Mouse (Mus musculus) stomach, embryonic 14.5 days (tissue): ENCODE results near the gene Olfr974. TPM values are rescaled to one million over a fixed set of nuclear protein-coding genes. Genes with fewer than 3 reads are reported as not detected.
"Not testable (repeated sequence)": the region's sequence is repeated elsewhere in the genome, so short reads cannot be mapped to it uniquely, and the experiment has no call there.

Experiments used
- ATAC-seq: fragments of 200-750 bp; cut with Nextera tagmentation; 2 replicates; pipeline ENCODE4 v1.8.0; 2017; ENCODE audit warnings: low read depth, moderate TSS enrichment; ENCODE audit not compliant: insufficient number of reproducible peaks, insufficient read depth, low FRiP score
- H3K27ac ChIP-seq: fragments of 300-500 bp; sonication (generic); 2 replicates; pipeline ENCODE4 v1.5.1; 2014; ENCODE audit warnings: mild to moderate bottlenecking, low read length, moderate library complexity, mixed read lengths
- H3K27me3 ChIP-seq: fragments of 300-500 bp; sonication (generic); 2 replicates; pipeline ENCODE4 v1.6.1; 2014; ENCODE audit warnings: low read length, control low read depth, mixed read lengths; ENCODE audit not compliant: control insufficient read depth, insufficient read depth
- H3K36me3 ChIP-seq: fragments of 300-500 bp; sonication (generic); 2 replicates; pipeline ENCODE4 v1.6.1; 2014; ENCODE audit warnings: mild to moderate bottlenecking, control low read depth, low read length, moderate library complexity, mixed read lengths; ENCODE audit not compliant: control insufficient read depth, insufficient read depth
- H3K4me1 ChIP-seq: fragments of 300-500 bp; sonication (generic); 2 replicates; pipeline ENCODE4 v1.6.1; 2014; ENCODE audit warnings: low read length, control low read depth, mixed read lengths; ENCODE audit not compliant: control insufficient read depth, insufficient read depth
- H3K4me2 ChIP-seq: fragments of 300-500 bp; sonication (generic); replicated peaks from 2 replicates; pipeline ENCODE4 v1.6.1; 2014; ENCODE audit warnings: low read depth, low read length, control low read depth
- H3K4me3 ChIP-seq: fragments of 300-500 bp; sonication (generic); 2 replicates; pipeline ENCODE4 v1.5.1; 2014; ENCODE audit warnings: low read depth, low read length, control low read depth
- H3K9ac ChIP-seq: fragments of 300-500 bp; sonication (generic); replicated peaks from 2 replicates; pipeline ENCODE4 v1.6.1; 2014; ENCODE audit warnings: low read depth, mild to moderate bottlenecking, control low read depth, low read length, moderate library complexity, mixed read lengths
- H3K9me3 ChIP-seq: fragments of 300-500 bp; sonication (generic); 2 replicates; pipeline ENCODE4 v1.6.1; 2016; ENCODE audit warnings: low read depth, low read length, control low read depth; ENCODE audit not compliant: control insufficient read depth
- WGBS: fragments of 180-500 bp; shearing (Covaris S2); extraction: QIAGEN DNeasy Blood & Tissue Kit; methylation state at CpG from one replicate; pipeline ENCODE4 v1.1.7; 2014; 5-methylcytosine and 5-hydroxymethylcytosine counted together
- polyA plus RNA-seq: library from polyadenylated mRNA; unstranded; fragments of >200 nt; fragmentation: Nextera tagmentation; extraction: Ambion mirVana; gene quantifications from 2 replicates; pipeline ENCODE4 v1.2.1, GENCODE M21; 2014

Olfr974 gene
- not detected in 2 replicates for polyA plus RNA-seq

DNA sequence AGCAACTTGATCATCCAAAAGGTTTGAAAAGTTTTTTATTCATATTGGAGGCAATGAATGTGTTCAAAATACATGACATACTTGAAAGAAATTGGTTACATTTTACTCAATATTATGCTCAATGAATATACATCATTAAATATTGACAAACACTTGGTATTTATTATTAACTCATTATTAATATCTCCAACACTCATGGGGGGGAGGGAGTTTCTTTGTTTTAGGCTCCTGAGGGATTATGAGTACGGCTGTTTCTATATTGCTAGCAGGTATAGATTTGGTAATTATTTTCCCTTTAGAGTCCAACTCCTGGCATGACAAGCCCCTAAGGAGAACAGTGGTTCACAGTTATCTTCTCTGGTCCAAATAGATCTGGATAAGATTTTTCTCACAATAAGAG, at the start of gene Olfr974:
Gene Olfr974, plus strand, starts transcription at position 301 of the 400 bp plus-strand sequence.
- H3K27me3 ChIP-seq, result no peaks in the 10 kb centered on the region
- H3K9me3 ChIP-seq, result no peaks in the 10 kb centered on the region
- H3K9ac ChIP-seq, result no peak within 1 kb of the TSS
- no peaks in the 10 kb centered on the region for H3K36me3 ChIP-seq
- no peak within 1 kb of the TSS for H3K4me2 ChIP-seq
- no peak for ATAC-seq
- H3K4me1 ChIP-seq, result no peaks in the 10 kb centered on the region
- 86% methylated on average over 1 of the region's 1 CpGs for WGBS
- H3K4me3 ChIP-seq, result no peak within 1 kb of the TSS
- H3K27ac ChIP-seq, result no peak within 1 kb of the TSS

DNA sequence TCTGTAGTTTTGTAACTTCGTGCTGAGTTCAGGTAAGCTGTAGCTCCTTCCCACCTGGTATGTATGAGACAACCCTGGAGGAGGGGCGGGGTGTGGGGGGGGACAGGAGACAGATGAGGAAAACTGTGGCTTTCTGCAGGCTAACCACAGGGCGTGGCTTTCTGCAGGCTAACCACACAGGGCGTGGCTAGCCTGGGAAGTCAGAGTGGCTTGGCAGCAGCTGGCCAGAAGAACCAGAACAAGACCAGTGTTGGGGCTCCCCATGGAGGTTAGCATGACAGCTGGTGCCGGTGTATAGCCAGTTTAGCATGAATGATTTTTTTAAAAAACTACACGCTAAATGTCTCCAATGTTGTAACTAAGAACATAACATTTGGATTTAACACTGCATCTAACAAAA, 32.2 kb upstream of the Olfr974 start:
- Histone ChIP-seq H3K9ac (no peak overlapping the region), H3K36me3 (no peaks in the 10 kb centered on the region), H3K27me3 (no peaks in the 10 kb centered on the region), H3K4me3 (no peak overlapping the region), H3K4me1 (no peaks in the 10 kb centered on the region), H3K9me3 (no peaks in the 10 kb centered on the region), H3K4me2 (no peak overlapping the region), H3K27ac (no peak overlapping the region)
- 74% methylated on average over 6 of the region's 6 CpGs for WGBS
- ATAC-seq, result peak; percentile 18; the same call in 1 of the 2 replicates

DNA sequence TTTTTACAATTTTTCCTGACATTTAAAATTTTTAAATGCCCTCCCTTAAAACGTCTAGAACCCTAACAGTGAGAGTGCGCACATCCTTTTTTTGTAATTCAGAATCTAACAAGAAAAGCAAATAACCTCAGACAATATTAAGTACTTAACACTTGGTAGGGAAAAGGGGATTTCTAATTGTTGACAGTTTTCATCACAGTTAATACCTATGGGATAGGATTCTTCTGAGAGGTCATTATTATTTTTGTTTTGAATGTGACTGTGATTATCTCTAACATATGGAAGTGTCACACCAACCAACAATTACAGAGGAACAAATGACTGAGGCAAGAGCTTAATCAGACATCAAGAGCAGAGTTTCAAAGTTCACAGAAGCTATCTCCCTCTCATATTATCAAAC, 30.3 kb upstream of the Olfr974 start, which contains the start of gene Olfr229:
Gene Olfr229, plus strand, starts transcription at position 301 of the 400 bp plus-strand sequence.
- Histone ChIP-seq H3K27me3 (no peaks in the 10 kb centered on the region), H3K4me1 (no peaks in the 10 kb centered on the region), H3K9me3 (no peaks in the 10 kb centered on the region), H3K4me3 (no peak within 1 kb of the TSS), H3K27ac (no peak within 1 kb of the TSS), H3K4me2 (no peak within 1 kb of the TSS), H3K9ac (no peak within 1 kb of the TSS), H3K36me3 (no peaks in the 10 kb centered on the region)
- no peak for ATAC-seq
- 66% methylated on average over 2 of the region's 2 CpGs for WGBS

DNA sequence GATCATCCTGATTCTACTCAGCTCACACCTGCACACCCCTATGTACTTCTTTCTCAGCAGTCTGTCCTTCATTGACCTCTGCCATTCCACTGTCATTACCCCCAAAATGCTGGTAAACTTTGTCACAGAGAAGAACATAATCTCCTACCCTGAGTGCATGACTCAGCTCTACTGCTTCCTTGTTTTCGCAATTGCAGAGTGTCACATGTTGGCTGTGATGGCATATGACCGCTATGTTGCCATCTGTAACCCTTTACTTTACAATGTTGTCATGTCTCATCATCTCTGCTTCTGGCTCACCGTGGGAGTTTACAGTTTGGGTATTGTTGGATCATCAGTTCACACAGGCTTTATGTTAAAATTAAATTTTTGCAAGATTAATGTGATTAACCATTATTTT, 27.4 kb upstream of the Olfr974 start:
- no peak overlapping the region for H3K4me3 ChIP-seq
- H3K9me3 ChIP-seq, result no peaks in the 10 kb centered on the region
- H3K27ac ChIP-seq, result no peak overlapping the region
- no peak for ATAC-seq
- 78% methylated on average over 3 of the region's 3 CpGs for WGBS
- H3K36me3 ChIP-seq, result no peaks in the 10 kb centered on the region
- no peak overlapping the region for H3K9ac ChIP-seq
- no peak overlapping the region for H3K4me2 ChIP-seq
- H3K4me1 ChIP-seq, result no peaks in the 10 kb centered on the region
- no peaks in the 10 kb centered on the region for H3K27me3 ChIP-seq

DNA sequence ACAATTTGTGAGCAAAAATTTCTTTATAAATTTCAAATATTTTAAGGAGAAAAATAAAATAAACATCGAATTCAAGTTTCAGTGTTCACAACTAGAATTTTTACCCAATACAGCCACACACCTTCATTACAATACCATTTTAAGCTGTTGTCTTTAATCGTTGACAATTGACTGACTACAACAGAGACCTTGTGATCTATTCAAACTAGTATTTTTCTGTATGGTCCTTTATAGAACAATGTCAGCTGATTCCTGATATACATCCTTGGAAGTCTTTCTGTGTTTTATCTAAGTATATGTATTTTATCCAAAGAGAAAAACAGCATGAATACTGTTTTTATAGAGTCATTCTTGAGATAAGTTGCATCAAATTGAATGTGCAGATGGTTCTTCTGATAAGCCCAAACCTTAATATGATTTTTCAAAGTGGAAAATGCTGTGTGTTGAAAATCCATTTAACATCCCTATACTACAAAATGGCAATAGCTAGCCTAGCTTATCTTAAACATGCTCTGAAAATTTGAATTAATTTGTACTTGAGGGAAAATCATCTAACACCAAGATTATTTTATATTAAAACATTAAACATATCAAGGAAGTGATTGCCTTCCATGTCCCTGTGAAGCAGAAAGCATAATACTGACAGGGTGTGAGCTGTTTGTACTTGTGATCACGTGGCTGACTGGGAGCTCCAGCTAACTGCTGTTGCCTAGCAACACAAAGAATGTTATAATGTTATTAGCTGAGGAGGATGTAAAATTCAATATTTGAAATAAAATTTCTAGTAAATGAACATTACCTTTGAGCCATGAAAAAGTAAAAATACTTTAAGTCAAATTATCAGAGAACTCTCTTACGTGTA, 9.1 kb upstream of the Olfr974 start:
- WGBS, result no CpG with 5 or more reads among the region's 4 CpGs
- not testable (repeated sequence) for H3K4me2 ChIP-seq, H3K9ac ChIP-seq, H3K27me3 ChIP-seq, H3K36me3 ChIP-seq, H3K9me3 ChIP-seq, H3K4me3 ChIP-seq, H3K27ac ChIP-seq, ATAC-seq, H3K4me1 ChIP-seq

DNA sequence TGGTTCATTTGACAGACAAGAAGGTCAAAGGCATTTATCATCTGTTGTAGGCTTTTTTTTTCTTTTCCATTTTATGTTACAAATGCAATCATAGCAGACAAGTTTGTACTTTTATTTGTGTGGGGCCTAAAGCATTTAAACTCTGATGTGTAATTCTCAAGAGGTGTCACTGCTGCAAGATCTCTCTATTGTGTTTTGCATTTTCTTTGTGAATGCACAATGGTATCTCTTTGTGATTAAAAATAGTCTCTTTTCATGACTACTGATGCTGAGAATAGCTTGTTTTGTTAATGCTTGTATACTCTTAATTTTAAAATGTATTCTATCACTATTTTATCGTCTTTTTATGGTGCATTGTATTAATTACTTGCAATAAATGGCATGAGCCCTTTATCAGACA, 8.5 kb upstream of the Olfr974 start:
- not testable (repeated sequence) for H3K4me3 ChIP-seq, H3K9ac ChIP-seq, H3K4me1 ChIP-seq, H3K27ac ChIP-seq, H3K27me3 ChIP-seq, H3K36me3 ChIP-seq, ATAC-seq, H3K9me3 ChIP-seq, H3K4me2 ChIP-seq
- WGBS, result 75% methylated on average over 1 of the region's 1 CpGs

DNA sequence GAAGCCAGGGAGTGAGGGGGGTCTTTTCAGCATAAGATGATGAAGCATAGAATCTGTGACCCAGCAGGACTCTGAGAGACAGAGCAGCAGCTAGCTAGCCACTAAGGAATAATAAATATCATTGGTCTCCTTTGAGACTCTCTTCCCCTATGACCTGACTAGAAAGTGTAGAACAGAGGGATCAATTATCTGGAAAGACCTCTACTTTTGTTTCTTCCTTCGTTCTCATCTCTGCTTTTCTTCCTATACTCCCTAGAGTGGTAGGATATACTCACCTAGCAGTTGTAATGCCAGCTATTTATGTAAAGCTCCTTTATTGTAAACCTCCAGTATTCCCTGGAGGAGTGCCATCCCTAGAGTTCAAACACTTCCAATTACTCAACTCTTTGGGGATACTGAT, 14.6 kb downstream of the Olfr974 start, which contains the start of gene Olfr975:
Gene Olfr975, minus strand, starts transcription at position 101 of the 400 bp plus-strand sequence.
- ATAC-seq, result no peak
- no peaks in the 10 kb centered on the region for H3K9me3 ChIP-seq
- no peaks in the 10 kb centered on the region for H3K4me1 ChIP-seq
- 65% methylated on average over 1 of the region's 1 CpGs for WGBS
- H3K9ac ChIP-seq, result no peak within 1 kb of the TSS
- no peak within 1 kb of the TSS for H3K4me2 ChIP-seq
- H3K27ac ChIP-seq, result no peak within 1 kb of the TSS
- no peaks in the 10 kb centered on the region for H3K36me3 ChIP-seq
- no peaks in the 10 kb centered on the region for H3K27me3 ChIP-seq
- no peak within 1 kb of the TSS for H3K4me3 ChIP-seq

DNA sequence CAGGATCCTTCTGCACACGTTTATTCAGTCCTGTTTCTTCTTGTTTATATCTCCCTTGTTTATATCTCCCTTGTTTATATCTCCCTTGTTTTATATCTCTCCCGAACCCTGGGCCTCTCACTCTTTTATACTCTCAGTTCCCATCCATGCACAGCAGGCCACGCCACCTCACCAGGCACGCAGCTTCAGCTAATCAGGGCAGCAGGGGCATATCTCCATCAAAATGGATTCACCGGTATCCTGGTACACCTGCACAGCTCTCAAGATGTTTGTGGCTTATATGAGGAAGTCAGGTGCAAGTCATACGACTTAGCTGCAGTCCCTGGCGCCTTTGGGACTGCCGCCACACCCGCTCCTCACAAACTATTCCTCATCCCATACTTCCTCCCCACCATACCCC, 23.7 kb downstream of the Olfr974 start, which contains the start of gene Olfr976:
Gene Olfr976, minus strand, starts transcription at position 101 of the 400 bp plus-strand sequence.
- 83% methylated on average over 7 of the region's 9 CpGs for WGBS
- H3K4me3 ChIP-seq, ATAC-seq: not testable (repeated sequence)

More for the DNA sequence above, 23.7 kb downstream of the Olfr974 start, which contains the start of gene Olfr976:
- not testable (repeated sequence) for H3K9ac ChIP-seq, H3K4me2 ChIP-seq, H3K36me3 ChIP-seq, H3K4me1 ChIP-seq, H3K9me3 ChIP-seq, H3K27me3 ChIP-seq, H3K27ac ChIP-seq
